Mouse (Mus musculus) limb, embryonic 12.5 days (tissue): Measurements from ENCODE around the gene Ptprg. TPM values are rescaled to one million over a fixed set of nuclear protein-coding genes. Genes with fewer than 3 reads are reported as not detected.
A peak's percentile ranks its signal among the peaks of the same experiment; 100 is the strongest.

Experiments used
- ATAC-seq: fragments of 200-750 bp; cut with Nextera tagmentation; 2 replicates; pipeline ENCODE4 v1.8.0; 2017; ENCODE audit warnings: low read depth, moderate TSS enrichment; ENCODE audit not compliant: insufficient number of reproducible peaks, insufficient read depth, low FRiP score, low TSS enrichment
- H3K27ac ChIP-seq: fragments of 300-500 bp; sonication (generic); 2 replicates; pipeline ENCODE4 v1.5.1; 2016; ENCODE audit warnings: mild to moderate bottlenecking, moderate library complexity
- H3K27me3 ChIP-seq: fragments of 300-500 bp; sonication (generic); 2 replicates; pipeline ENCODE4 v1.6.1; 2016; ENCODE audit warnings: mild to moderate bottlenecking, moderate library complexity
- H3K36me3 ChIP-seq: fragments of 300-500 bp; sonication (generic); 2 replicates; pipeline ENCODE4 v1.6.1; 2016; ENCODE audit warnings: mild to moderate bottlenecking, moderate library complexity
- H3K4me1 ChIP-seq: fragments of 300-500 bp; sonication (generic); replicated peaks from 2 replicates; pipeline ENCODE4 v1.6.1; 2016
- H3K4me2 ChIP-seq: fragments of 300-500 bp; sonication (generic); 2 replicates; pipeline ENCODE4 v1.6.1; 2016; ENCODE audit warnings: mild to moderate bottlenecking, moderate library complexity
- H3K4me3 ChIP-seq: fragments of 300-500 bp; sonication (generic); replicated peaks from 2 replicates; pipeline ENCODE4 v1.5.1; 2016; ENCODE audit warnings: mild to moderate bottlenecking
- H3K9ac ChIP-seq: fragments of 300-500 bp; sonication (generic); replicated peaks from 2 replicates; pipeline ENCODE4 v1.6.1; 2016; ENCODE audit warnings: mild to moderate bottlenecking, moderate library complexity
- H3K9me3 ChIP-seq: fragments of 300-500 bp; sonication (generic); 2 replicates; pipeline ENCODE4 v1.6.1; 2016; ENCODE audit warnings: mild to moderate bottlenecking, moderate library complexity
- WGBS: fragments of 180-500 bp; shearing (Covaris S2); methylation state at CpG from one replicate; pipeline ENCODE4 v1.1.7; 2016; 5-methylcytosine and 5-hydroxymethylcytosine counted together
- polyA plus RNA-seq: library from polyadenylated mRNA; unstranded; fragments of >200 nt; fragmentation: Nextera tagmentation; extraction: Ambion mirVana; gene quantifications from 2 replicates; pipeline ENCODE4 v1.2.1, GENCODE M21; 2016

Ptprg gene
- polyA plus RNA-seq, 1 experiment from 2014 or later, result 37.5 TPM

- no peaks in the 10 kb centered on the region for H3K36me3 ChIP-seq
- H3K4me2 ChIP-seq, result peak overlapping the region; percentile 1; the same call in 1 of the 2 replicates
- no peak overlapping the region for H3K4me3 ChIP-seq
- H3K9me3 ChIP-seq, result no peaks in the 10 kb centered on the region
- H3K27ac ChIP-seq, result no peak overlapping the region
- WGBS, result 38% methylated on average over 8 of the region's 8 CpGs
- peaks cover 31% of the 10 kb centered on the region for H3K4me1 ChIP-seq
- H3K27me3 ChIP-seq, result no peaks in the 10 kb centered on the region
- no peak for ATAC-seq
- no peak overlapping the region for H3K9ac ChIP-seq
Measured at GRCm38 (mm10) chr14:11590387-11590786, 37.1 kb downstream of the Ptprg start.

- 56% methylated on average over 2 of the region's 2 CpGs for WGBS
- H3K27me3 ChIP-seq, result no peaks in the 10 kb centered on the region
- no peak overlapping the region for H3K4me2 ChIP-seq
- H3K36me3 ChIP-seq, result no peaks in the 10 kb centered on the region
- H3K9ac ChIP-seq, result no peak overlapping the region
- H3K27ac ChIP-seq, result no peak overlapping the region
- ATAC-seq, result no peak
- peaks cover 40% of the 10 kb centered on the region for H3K4me1 ChIP-seq
- H3K4me3 ChIP-seq, result no peak overlapping the region
- no peaks in the 10 kb centered on the region for H3K9me3 ChIP-seq
Measured at GRCm38 (mm10) chr14:11592650-11593049, 39.3 kb downstream of the Ptprg start.

- 82% methylated on average over 5 of the region's 5 CpGs for whole genome bisulfite sequencing
- no peak overlapping the region for H3K4me3 ChIP-seq
Measured at GRCm38 (mm10) chr14:11594336-11594735, 41.0 kb downstream of the Ptprg start.

GRCm38 (mm10) chr14:11604133-11604865 is 51.0 kb downstream of the Ptprg start:
- no peak overlapping the region for H3K4me2 ChIP-seq
- no peaks in the 10 kb centered on the region for H3K9me3 ChIP-seq
- no peak for ATAC-seq
- no peak overlapping the region for H3K4me3 ChIP-seq
- H3K9ac ChIP-seq, result no peak overlapping the region
- H3K36me3 ChIP-seq, result no peaks in the 10 kb centered on the region
- H3K4me1 ChIP-seq, result peaks cover 19% of the 10 kb centered on the region
- WGBS, result 50% methylated on average over 8 of the region's 8 CpGs
- no peak overlapping the region for H3K27ac ChIP-seq
- H3K27me3 ChIP-seq, result no peaks in the 10 kb centered on the region

More at GRCm38 (mm10) chr14:11594336-11594735, 41.0 kb downstream of the Ptprg start:
- no peaks in the 10 kb centered on the region for H3K36me3 ChIP-seq
- H3K27ac ChIP-seq, result no peak overlapping the region
- H3K4me2 ChIP-seq, result no peak overlapping the region
- no peak for ATAC-seq
- peaks cover 41% of the 10 kb centered on the region for H3K4me1 ChIP-seq
- no peaks in the 10 kb centered on the region for H3K9me3 ChIP-seq
- no peak overlapping the region for H3K9ac ChIP-seq
- no peaks in the 10 kb centered on the region for H3K27me3 ChIP-seq

GRCm38 (mm10) chr14:11608366-11608765 is 55.0 kb downstream of the Ptprg start:
- peaks cover 11% of the 10 kb centered on the region; the same call in 1 of the 2 replicates for H3K4me1 ChIP-seq
- no peaks in the 10 kb centered on the region for H3K36me3 ChIP-seq
- no peak overlapping the region for H3K9ac ChIP-seq
- H3K27me3 ChIP-seq, result no peaks in the 10 kb centered on the region
- H3K4me3 ChIP-seq, result no peak overlapping the region
- ATAC-seq, result no peak
- no peaks in the 10 kb centered on the region for H3K9me3 ChIP-seq
- no peak overlapping the region for H3K4me2 ChIP-seq
- no peak overlapping the region for H3K27ac ChIP-seq
- 62% methylated on average over 8 of the region's 8 CpGs for WGBS

GRCm38 (mm10) chr14:11609857-11610582 is 56.7 kb downstream of the Ptprg start:
- Histone ChIP-seq H3K27ac (no peak overlapping the region), H3K9me3 (no peaks in the 10 kb centered on the region), H3K9ac (no peak overlapping the region), H3K27me3 (no peaks in the 10 kb centered on the region), H3K4me3 (no peak overlapping the region), H3K4me2 (no peak overlapping the region), H3K4me1 (0 out of 2 replicates have a peak, but pooled peaks cover under 1% of the 10 kb centered on the region), H3K36me3 (no peaks in the 10 kb centered on the region)
- ATAC-seq, result no peak
- 74% methylated on average over 7 of the region's 7 CpGs for whole genome bisulfite sequencing

- Histone ChIP-seq H3K4me1 (peaks cover 10% of the 10 kb centered on the region; the same call in 1 of the 2 replicates), H3K9ac (no peak overlapping the region), H3K4me2 (no peak overlapping the region), H3K27ac (no peak overlapping the region), H3K27me3 (no peaks in the 10 kb centered on the region), H3K9me3 (no peaks in the 10 kb centered on the region), H3K36me3 (no peaks in the 10 kb centered on the region), H3K4me3 (no peak overlapping the region)
- ATAC-seq, result no peak
- WGBS, result 77% methylated on average over 5 of the region's 5 CpGs
Measured at GRCm38 (mm10) chr14:11612426-11612825, 59.1 kb downstream of the Ptprg start.

- no peaks in the 10 kb centered on the region for H3K27me3 ChIP-seq
- no peak overlapping the region for H3K4me3 ChIP-seq
- no peak for ATAC-seq
- H3K9ac ChIP-seq, result no peak overlapping the region
- no peaks in the 10 kb centered on the region for H3K36me3 ChIP-seq
- no peak overlapping the region for H3K27ac ChIP-seq
- H3K4me2 ChIP-seq, result no peak overlapping the region
- 78% methylated on average over 3 of the region's 3 CpGs for WGBS
- H3K9me3 ChIP-seq, result no peaks in the 10 kb centered on the region
- peaks cover 17% of the 10 kb centered on the region for H3K4me1 ChIP-seq
Measured at GRCm38 (mm10) chr14:11613146-11613545, 59.8 kb downstream of the Ptprg start.

- peaks cover 35% of the 10 kb centered on the region for H3K4me1 ChIP-seq
- H3K36me3 ChIP-seq, result no peaks in the 10 kb centered on the region
- no peak overlapping the region for H3K9ac ChIP-seq
- H3K27me3 ChIP-seq, result no peaks in the 10 kb centered on the region
- H3K9me3 ChIP-seq, result no peaks in the 10 kb centered on the region
- WGBS, result 85% methylated on average over 3 of the region's 3 CpGs
- H3K4me3 ChIP-seq, result no peak overlapping the region
- H3K4me2 ChIP-seq, result no peak overlapping the region
- H3K27ac ChIP-seq, result no peak overlapping the region
- no peak for ATAC-seq
Measured at GRCm38 (mm10) chr14:11615697-11616096, 62.4 kb downstream of the Ptprg start.

GRCm38 (mm10) chr14:11617362-11617761 is 64.0 kb downstream of the Ptprg start:
- Histone ChIP-seq H3K36me3 (no peaks in the 10 kb centered on the region), H3K4me1 (peaks cover 50% of the 10 kb centered on the region), H3K4me3 (no peak overlapping the region), H3K9me3 (no peaks in the 10 kb centered on the region), H3K27ac (no peak overlapping the region), H3K9ac (no peak overlapping the region), H3K4me2 (no peak overlapping the region), H3K27me3 (no peaks in the 10 kb centered on the region)
- WGBS, result 59% methylated on average over 6 of the region's 6 CpGs
- no peak for ATAC-seq

- no peak overlapping the region for H3K4me3 ChIP-seq
- H3K4me2 ChIP-seq, result no peak overlapping the region
- no peaks in the 10 kb centered on the region for H3K36me3 ChIP-seq
- WGBS, result 69% methylated on average over 6 of the region's 6 CpGs
- no peaks in the 10 kb centered on the region for H3K27me3 ChIP-seq
- H3K9ac ChIP-seq, result no peak overlapping the region
- no peak for ATAC-seq
- H3K4me1 ChIP-seq, result peaks cover 59% of the 10 kb centered on the region
- H3K27ac ChIP-seq, result no peak overlapping the region
- H3K9me3 ChIP-seq, result no peaks in the 10 kb centered on the region
Measured at GRCm38 (mm10) chr14:11618140-11618705, 64.9 kb downstream of the Ptprg start.
